Mouse (Mus musculus) E14TG2a.4 (cell line): ENCODE data around the gene Trpm7.

Experiments
- CTCF ChIP-seq: conservative IDR thresholded peaks from 2 replicates; pipeline ENCODE4 v1.5.1; 2014; ENCODE audit warnings: low read length
- NANOG ChIP-seq: IDR thresholded peaks from 2 replicates; pipeline ENCODE4 v1.6.1; 2014; ENCODE audit warnings: borderline replicate concordance, low read length, mixed read lengths
- POU5F1 ChIP-seq: IDR thresholded peaks from 2 replicates; pipeline ENCODE4 v1.6.1; 2014; ENCODE audit warnings: low read length, borderline replicate concordance

- TF ChIP-seq CTCF (no peak), NANOG (no peak), POU5F1 (no peak)
These were observed 20.9 kb upstream of the Trpm7 start for GRCm38 (mm10) chr2:126896941-126897340.
